ENCODE assay signal across 16 mouse cellular contexts in the genomic region with DNA sequence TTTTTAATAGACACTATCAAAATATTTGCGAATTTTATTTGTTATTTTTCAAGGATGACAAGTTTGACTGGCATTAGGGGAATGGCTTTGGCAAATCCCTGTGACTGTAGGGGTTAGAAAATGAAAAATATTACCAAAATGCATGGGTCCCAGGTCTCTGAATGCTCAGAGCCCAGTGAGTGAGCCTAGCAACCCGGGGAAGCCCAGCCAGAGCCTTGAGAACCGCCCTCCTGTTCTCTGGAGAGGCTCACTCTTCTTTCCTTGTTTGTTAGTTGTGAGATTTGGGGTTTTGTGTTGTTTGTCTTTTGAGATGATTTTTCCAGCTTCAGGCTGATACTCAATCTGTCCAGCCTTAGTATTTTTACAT.
"Had no signal": no experiment of that assay in that cellular context is flagged by ENCODE, and none has a peak within 500 bp of the region (broad histone marks: within the 10 kb centered on the region; RNA-seq: fewer than 3 reads in every experiment).

No protein-coding gene starts in this region.

- H3K4me3 ChIP-seq: hindbrain, embryonic 15.5 days; limb, embryonic 15.5 days; midbrain, embryonic 10.5 days; myocyte; neural tube, embryonic 15.5 days had no signal

- H3K27me3 ChIP-seq: hindbrain, embryonic 15.5 days; limb, embryonic 15.5 days; neural tube, embryonic 15.5 days had no signal

- H3K27ac ChIP-seq: hindbrain, embryonic 15.5 days; limb, embryonic 15.5 days; midbrain, embryonic 10.5 days; neural tube, embryonic 15.5 days had no signal

- H3K9me3 ChIP-seq: hindbrain, embryonic 15.5 days; limb, embryonic 15.5 days; midbrain, embryonic 10.5 days; neural tube, embryonic 15.5 days had no signal

- DNase-seq: kidney, postnatal 10 days; kidney, postnatal 4 days; left cerebral cortex, postnatal 4 days; lung, embryonic 14.5 days; lung, postnatal 10 days; lung, postnatal 4 days; midbrain, embryonic 14.5 days; right cerebral cortex, adult 18-20 months; right cerebral cortex, postnatal 4 days; thymus, adult 2 months; thymus, postnatal 36 days had no signal

- H3K4me1 ChIP-seq: hindbrain, embryonic 15.5 days; limb, embryonic 15.5 days; neural tube, embryonic 15.5 days had no signal

- H3K4me2 ChIP-seq: hindbrain, embryonic 15.5 days; limb, embryonic 15.5 days; lung, embryonic 14.5 days; neural tube, embryonic 15.5 days had no signal

- H3K36me3 ChIP-seq: hindbrain, embryonic 15.5 days; limb, embryonic 15.5 days; midbrain, embryonic 10.5 days; neural tube, embryonic 15.5 days had no signal

- H3K9ac ChIP-seq: hindbrain, embryonic 15.5 days; limb, embryonic 15.5 days; lung, embryonic 14.5 days; neural tube, embryonic 15.5 days had no signal
